Mouse (Mus musculus) mouse trophoblast stem cell (cell line): ENCODE measurements around the gene Adcy7.

ENCODE experiments used
- in situ Hi-C, 2 experiments: fragments of 300-500 bp; cut with MseI, MboI; formaldehyde crosslinking; loops; 2 replicates in 1 of 2; 3 replicates in 1 of 2; pipeline ENCODE4 v1.15.1; 2025

Gene Adcy7

DNA sequence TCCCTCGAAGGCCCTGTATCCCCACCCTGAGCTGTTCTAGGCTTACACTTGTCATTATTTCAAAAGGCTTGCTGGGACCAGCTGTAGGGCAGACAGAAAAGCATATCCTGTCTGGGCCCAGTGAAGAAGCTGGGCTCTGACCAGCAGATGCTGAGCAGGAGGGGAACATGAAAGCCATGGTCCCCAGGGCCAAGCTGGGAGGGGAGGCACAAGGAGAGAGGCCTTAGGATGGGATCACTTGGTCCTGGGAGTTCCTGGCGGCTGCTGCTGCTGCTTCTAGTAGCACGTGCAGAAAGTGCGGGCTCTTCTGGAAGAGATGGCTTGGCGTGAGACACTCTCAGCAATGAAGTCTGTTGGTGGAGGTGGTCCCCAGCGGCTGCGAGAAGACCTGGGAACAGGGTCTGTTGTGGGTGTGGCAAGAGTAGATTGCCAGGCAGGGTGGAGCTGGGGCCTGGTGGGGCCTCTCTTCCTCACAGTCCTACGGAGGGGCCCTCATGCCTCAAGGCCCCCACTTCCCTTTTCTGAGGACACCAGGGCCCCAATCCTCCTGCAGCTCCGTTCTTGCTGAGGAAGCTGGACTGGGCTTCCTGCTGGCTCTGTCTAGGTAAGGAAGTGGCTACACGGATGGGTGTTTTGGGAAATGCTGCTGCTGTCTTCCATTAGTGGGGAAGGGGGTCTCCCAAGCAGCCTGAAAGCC lies 27.9 kb downstream of the Adcy7 start:
- in situ Hi-C loops, result no loop called here

- in situ Hi-C loops, result no loop called here
Observed at GRCm38 (mm10) chr8:88301589-88302437, 29.6 kb downstream of the Adcy7 start.

DNA sequence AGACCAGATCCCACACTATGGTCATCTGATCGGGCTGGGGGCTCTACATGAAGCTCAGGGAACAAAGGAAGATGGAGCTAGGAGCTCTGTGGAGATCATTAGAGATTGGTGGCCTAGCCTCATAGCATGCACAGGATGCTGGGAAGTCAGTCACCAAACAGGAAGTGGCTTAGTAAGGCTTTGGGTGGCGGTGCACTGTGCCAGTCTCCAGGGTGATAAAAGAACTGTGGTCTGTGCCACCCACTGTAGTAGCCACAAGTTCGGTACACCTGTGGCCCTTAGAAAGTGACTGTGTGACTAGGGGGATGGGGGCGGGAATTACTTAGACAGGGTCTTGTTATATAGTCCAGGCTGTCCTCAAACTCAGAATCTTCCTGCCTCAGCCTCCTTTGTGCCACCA lies 33.6 kb downstream of the Adcy7 start:
- in situ Hi-C loops, result loop anchor here in 1 of 2 experiments (5.0 kb wide), 1 partner anchor 39 kb away; no protein-coding TSS in a partner anchor

DNA sequence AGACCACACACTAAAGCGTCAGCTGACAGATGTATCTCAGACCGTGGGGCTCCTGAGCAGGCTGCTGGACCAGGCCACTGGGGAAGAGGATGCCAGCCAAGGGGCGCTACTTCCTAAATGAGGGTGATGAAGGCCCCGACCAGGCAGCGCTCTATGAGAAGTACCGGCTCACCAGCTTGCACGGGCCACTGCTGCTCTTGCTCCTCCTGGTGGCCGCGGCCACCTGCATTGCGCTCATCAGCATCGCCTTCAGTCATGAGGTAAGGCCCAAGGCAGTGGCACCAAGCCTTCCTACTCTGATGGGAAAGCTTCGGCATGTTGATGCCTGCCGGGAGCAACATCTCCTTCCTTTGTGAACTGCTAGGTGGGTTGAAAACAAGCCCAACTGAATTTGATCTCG lies 34.3 kb downstream of the Adcy7 start:
- in situ Hi-C loops, result loop anchor here in 1 of 2 experiments (5.0 kb wide), 1 partner anchor 39 kb away; no protein-coding TSS in a partner anchor

GRCm38 (mm10) chr8:88307736-88308135 lies 35.5 kb downstream of the Adcy7 start:
- in situ Hi-C loops, result loop anchor here in 1 of 2 experiments (5.0 kb wide), 1 partner anchor 40 kb away; no protein-coding TSS in a partner anchor

- in situ Hi-C loops, result loop anchor here in 1 of 2 experiments (5.0 kb wide), 1 partner anchor 42 kb away; no protein-coding TSS in a partner anchor
Observed at GRCm38 (mm10) chr8:88309274-88309873, 37.2 kb downstream of the Adcy7 start.

DNA sequence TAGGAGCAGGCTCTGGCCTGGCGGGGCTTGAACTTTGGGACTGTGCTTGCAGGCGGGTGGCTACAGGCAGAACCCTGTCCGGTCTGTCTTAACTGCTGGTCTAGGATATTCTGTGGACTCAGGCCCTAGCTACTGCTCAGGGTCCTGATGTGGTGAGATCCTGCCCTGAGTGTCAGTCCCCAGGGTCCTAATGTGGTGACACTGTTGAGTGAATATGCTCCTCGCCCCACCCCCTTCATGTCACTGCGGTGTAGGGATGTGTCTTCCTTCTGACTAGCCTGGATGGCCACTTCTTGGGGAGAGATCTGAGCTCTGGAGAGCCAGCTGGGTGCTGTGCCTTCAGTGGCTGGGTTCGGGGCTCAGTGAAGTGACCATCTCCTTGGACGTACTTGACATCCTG lies 37.7 kb downstream of the Adcy7 start:
- in situ Hi-C loops, result loop anchor here in 1 of 2 experiments (5.0 kb wide), 1 partner anchor 43 kb away; no protein-coding TSS in a partner anchor

DNA sequence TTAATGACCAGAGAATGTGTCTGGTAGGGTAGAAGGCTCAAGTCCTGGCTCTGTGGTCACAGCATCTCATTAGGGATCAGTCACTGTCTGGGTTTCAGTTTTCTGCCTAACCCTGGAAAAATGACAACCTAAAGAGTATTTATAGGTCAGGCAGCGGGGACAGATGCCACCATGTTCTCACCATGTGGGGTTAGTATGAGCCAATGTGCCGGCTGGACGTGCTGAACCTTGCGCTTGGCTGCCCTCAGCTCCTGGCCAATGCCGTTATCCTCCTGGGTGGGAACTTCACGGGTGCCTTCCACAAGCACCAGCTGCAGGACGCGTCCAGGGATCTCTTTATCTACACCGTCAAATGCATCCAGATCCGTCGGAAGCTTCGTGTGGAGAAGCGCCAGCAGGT lies 38.1 kb downstream of the Adcy7 start:
- in situ Hi-C loops, result no loop called here

DNA sequence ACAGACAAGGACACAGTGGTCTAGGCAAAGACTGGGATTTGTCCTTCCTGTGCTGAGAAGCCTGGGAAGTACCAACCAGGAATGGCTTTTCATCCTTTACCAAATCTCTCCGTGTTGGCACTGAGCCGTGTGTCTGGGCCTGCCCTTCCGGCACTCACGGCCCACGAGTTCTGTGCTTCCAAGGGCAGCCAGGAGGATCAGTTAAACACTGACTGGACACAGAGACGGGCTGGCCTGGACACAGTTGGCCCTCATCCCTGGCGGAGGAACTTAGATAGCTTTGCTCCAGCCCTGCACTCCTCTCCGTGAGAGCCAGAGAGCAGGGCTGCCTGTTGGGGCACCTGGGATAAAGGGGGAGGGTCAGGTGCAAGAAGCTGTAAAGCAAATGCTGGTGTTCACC lies 40.8 kb downstream of the Adcy7 start:
- in situ Hi-C loops, result no loop called here

- in situ Hi-C loops, result no loop called here
Observed at GRCm38 (mm10) chr8:88313991-88314390, 41.8 kb downstream of the Adcy7 start.

DNA sequence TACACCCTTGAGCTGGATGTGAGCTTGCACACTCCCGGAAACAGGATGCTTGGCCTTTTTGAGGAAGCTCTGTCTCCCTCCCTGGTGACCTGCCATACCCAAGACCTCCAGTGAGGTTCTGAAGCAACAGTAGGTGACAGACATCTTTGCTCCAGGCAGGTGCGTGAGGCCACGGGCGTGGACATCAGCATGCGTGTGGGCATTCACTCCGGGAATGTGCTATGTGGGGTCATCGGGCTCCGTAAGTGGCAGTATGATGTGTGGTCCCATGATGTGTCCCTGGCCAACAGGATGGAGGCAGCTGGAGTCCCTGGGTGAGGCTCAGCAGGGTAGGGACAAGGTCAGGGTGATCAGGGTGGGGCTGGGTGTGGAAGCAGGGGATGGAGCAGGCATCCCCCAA lies 43.1 kb downstream of the Adcy7 start:
- in situ Hi-C loops, result no loop called here

DNA sequence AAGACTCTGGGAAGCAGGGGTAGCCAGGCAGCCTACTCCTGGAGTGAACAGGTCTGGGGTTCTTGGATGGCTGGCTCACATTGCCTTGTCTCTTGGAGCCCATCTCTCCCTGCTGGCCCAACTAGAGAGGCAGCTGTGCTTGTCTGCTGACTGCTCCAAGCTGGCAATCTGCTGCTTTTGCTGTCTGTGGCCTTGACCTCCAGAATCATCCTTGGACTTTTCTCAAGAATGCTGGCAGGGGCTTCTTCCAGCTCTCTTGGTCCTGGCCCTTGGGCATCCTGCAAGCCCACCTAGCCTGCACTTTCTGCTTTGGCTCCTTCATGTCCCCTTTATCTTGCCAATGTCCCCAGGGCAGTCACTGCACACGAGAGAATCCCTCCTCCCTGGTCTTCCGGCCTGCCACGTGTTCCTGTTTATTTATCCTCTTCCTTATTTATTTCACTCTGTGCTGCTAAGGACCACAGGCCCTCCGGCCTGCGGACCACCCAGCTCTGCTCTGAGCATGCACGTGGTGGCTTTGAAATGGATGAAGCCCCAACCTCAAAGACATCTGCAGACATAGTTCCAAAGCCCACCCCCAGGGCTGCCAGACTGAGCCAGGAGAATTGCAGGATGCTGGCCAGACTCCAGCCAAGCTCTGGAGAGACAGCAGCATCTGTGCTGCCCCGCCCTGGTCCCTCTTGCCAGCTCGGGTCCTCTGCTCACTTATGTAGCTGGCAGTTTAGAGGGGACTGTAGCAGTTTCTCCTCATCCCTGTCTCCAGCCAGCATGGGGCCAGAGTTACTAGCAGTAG lies 44.1 kb downstream of the Adcy7 start:
- in situ Hi-C loops, result no loop called here

GRCm38 (mm10) chr8:88317341-88317740 lies 45.1 kb downstream of the Adcy7 start:
- in situ Hi-C loops, result no loop called here

- in situ Hi-C loops, result no loop called here
Observed at GRCm38 (mm10) chr8:88318151-88318550, 45.9 kb downstream of the Adcy7 start.

GRCm38 (mm10) chr8:88320134-88320533 lies 47.9 kb downstream of the Adcy7 start:
- in situ Hi-C loops, result no loop called here

GRCm38 (mm10) chr8:88321387-88321786 lies 49.2 kb downstream of the Adcy7 start:
- in situ Hi-C loops, result no loop called here

DNA sequence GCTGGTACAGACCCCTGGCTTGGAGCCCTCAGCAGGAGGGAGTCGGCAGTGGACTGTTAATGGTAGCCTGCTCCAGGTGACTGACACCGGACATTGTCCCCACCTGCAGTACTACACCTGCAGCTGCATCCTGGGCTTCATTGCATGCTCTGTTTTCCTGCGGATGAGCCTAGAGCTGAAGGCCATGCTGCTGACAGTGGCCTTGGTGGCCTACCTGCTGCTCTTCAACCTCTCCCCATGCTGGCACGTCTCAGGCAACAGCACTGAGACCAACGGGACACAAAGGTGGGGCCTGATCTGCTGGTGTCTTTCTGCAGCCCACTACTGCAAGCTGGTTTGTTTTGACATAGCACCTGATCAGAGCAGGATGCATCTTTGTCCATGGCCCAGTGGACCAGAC lies 51.3 kb downstream of the Adcy7 start:
- in situ Hi-C loops, result no loop called here

- in situ Hi-C loops, result no loop called here
Observed at GRCm38 (mm10) chr8:88324760-88325159, 52.6 kb downstream of the Adcy7 start.

DNA sequence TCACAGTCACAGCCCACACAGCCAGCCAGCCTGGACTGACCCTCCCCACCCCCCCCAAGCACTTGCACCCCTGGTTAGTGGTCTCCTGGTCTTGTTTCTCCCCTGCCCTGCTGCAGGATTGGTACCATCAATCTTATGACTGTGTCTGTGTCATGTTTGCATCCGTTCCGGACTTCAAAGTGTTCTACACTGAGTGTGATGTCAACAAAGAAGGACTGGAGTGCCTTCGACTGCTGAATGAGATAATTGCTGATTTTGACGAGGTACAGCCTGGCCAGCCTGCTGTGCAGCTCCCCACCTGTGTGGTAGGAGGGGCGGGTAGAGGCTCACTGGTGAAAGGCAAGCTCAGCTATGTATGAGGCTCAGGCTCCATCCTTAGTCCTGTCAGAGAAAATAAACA lies 53.0 kb downstream of the Adcy7 start:
- in situ Hi-C loops, result no loop called here

DNA sequence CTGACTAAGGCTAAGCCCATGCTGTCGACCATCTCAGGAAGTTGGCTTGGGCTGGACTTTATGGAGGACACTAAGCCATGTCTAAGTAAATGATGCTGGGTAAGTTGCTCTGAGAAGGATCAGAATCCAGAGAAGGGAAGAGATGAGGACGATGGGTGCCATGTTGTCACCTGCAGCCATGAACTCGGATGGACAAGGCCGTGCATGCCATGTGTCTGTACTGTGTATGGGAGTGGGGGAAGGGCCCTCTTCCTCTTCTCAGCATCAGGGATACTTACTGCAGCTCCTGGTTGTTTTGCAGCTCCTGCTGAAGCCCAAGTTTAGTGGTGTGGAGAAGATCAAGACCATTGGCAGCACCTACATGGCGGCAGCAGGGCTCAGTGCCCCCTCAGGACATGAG lies 53.6 kb downstream of the Adcy7 start:
- in situ Hi-C loops, result no loop called here

GRCm38 (mm10) chr8:88326328-88326727 lies 54.1 kb downstream of the Adcy7 start:
- in situ Hi-C loops, result no loop called here
